Mouse (Mus musculus) macrophage (primary cell): ENCODE data around the gene Lrrk1. TPM values are rescaled to one million over a fixed set of nuclear protein-coding genes. Genes with fewer than 3 reads are reported as not detected.

ENCODE experiments used
- H3K27ac ChIP-seq: fragments of 350-480 bp; formaldehyde crosslinking; 2 replicates; pipeline ENCODE4 v1.9.0; 2021
- H3K36me3 ChIP-seq: fragments of 350-480 bp; formaldehyde crosslinking; 2 replicates; pipeline ENCODE4 v1.9.0; 2021; ENCODE audit errors: inconsistent target
- H3K4me3 ChIP-seq: fragments of 350-480 bp; formaldehyde crosslinking; 2 replicates; pipeline ENCODE4 v1.9.0; 2021; ENCODE audit errors: inconsistent target
- H3K79me2 ChIP-seq: fragments of 350-480 bp; formaldehyde crosslinking; 2 replicates; pipeline ENCODE4 v1.9.0; 2021; ENCODE audit errors: inconsistent target
- WGBS: methylation state at CpG from one replicate; pipeline ENCODE4 v1.1.7; 2026; ENCODE audit warnings: inconsistent platforms; ENCODE audit not compliant: missing documents; 5-methylcytosine and 5-hydroxymethylcytosine counted together
- polyA plus RNA-seq: library from polyadenylated mRNA; stranded (reverse); fragments of 250-400 nt; gene quantifications from 3 replicates; pipeline ENCODE4 v1.2.4, GENCODE M21; 2018; ENCODE audit warnings: inconsistent platforms

Gene Lrrk1
- polyA plus RNA-seq, 1 experiment from 2014 or later: 12.7 TPM

DNA sequence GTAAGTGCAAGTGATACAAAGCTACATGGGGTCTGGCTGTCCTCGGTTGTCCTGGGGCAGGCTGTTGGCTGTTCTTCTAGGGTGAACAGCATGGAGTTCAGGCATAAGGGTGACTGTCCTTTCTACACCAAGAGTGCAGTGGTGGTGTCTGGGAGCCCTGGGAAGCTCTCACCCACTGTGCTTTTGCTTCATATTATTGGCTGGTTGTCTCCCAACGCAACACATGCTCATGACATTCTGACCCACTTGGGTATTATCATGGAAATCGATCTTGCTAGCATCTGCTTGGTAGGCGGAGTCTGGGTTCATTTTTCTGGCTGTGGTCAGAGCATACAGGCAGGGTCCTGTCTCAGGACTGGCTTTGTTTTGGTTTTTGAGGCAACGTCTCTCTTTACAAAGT is 131.7 kb downstream of the Lrrk1 start:
- H3K4me3 ChIP-seq: no peak overlapping the region
- no peaks in the 10 kb centered on the region for H3K79me2 ChIP-seq
- no peak overlapping the region for H3K27ac ChIP-seq
- WGBS: 93% methylated on average over 5 of the region's 5 CpGs
- peaks cover 31% of the 10 kb centered on the region for H3K36me3 ChIP-seq

- peaks cover 19% of the 10 kb centered on the region for H3K36me3 ChIP-seq
- 63% methylated on average over 8 of the region's 8 CpGs for WGBS
- H3K79me2 ChIP-seq: no peaks in the 10 kb centered on the region
- H3K4me3 ChIP-seq: no peak overlapping the region
- no peak overlapping the region for H3K27ac ChIP-seq
Measured at GRCm38 (mm10) chr7:66254993-66255392, 133.2 kb downstream of the Lrrk1 start.

DNA sequence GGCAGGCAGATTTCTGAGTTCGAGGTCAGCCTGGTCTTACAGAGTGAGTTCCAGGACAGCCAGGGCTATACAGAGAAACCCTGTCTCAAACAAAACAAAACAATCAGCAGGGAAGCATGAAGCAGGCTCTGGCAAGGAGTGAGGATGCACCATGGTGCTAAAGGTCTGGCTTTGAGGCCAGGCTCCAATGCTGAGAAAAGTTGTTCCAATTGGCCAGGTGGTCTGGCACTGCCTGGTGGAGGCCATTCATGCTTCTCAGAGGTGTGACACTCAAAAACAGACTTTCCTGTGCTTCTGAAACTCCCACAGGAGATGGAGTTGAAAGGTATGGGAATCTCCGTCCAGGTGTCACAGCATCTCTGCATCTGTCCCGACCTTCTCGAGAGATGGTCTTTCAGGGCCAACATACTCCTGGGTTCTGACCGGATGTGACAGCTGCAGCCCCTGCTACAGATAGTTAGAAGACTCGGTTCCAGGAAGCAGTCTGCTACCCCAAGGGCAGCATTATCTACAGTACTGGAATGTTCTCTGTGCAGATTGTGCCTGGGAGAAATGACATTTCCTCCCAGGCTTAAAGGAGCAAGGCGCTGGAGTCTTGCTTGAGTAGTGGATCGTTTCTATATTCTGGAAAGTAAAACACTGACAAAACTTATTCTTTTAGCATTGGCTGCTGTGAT is 134.0 kb downstream of the Lrrk1 start:
- Histone ChIP-seq H3K79me2 (no peaks in the 10 kb centered on the region), H3K27ac (no peak overlapping the region), H3K4me3 (no peak overlapping the region), H3K36me3 (peaks cover 10% of the 10 kb centered on the region; the same call in 1 of the 2 replicates)
- 91% methylated on average over 8 of the region's 8 CpGs for WGBS

GRCm38 (mm10) chr7:66250030-66250429 is 138.1 kb downstream of the Lrrk1 start:
- no peak overlapping the region for H3K27ac ChIP-seq
- H3K79me2 ChIP-seq: no peaks in the 10 kb centered on the region
- H3K4me3 ChIP-seq: no peak overlapping the region
- no peaks in the 10 kb centered on the region for H3K36me3 ChIP-seq
- WGBS: 7% methylated on average over 6 of the region's 6 CpGs

DNA sequence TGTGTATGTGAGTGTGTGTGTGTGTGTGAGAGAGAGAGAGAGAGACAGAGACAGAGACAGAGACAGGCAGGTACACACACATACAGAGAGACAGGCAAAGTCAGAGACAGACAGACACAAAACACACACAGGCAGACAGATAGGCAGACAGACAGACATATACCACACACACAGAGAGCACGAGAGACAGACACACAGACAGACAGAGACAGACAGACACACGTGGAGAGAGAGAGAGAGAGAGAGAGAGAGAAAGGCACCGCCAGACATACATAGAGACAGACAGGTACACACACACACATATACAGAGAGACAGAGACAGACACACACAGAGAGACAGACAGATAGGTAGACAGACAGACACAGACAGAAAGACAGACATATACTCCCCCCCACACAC is 138.7 kb downstream of the Lrrk1 start:
- WGBS: 90% methylated on average over 2 of the region's 3 CpGs
- H3K4me3 ChIP-seq: no peak overlapping the region
- H3K27ac ChIP-seq: no peak overlapping the region
- no peaks in the 10 kb centered on the region for H3K36me3 ChIP-seq
- no peaks in the 10 kb centered on the region for H3K79me2 ChIP-seq

DNA sequence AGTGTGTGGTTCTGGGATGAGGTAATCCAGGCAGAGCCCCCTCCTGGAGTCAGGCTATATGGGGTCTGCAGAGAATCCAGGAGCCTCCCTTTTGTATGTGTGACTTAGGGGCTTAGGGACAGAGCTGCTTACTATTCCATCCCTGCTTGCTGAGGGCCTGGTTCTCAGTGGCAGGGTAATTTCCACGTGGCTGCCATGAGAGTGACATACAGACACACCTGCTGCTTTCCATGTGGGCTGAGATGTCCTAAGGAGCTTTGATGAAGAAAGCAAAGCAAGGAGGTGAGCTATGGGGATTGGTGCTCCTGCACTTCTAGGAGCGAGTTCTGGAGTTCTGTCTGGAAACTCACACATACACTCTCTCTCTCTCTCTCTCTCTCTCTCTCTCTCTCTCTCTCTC is 139.1 kb downstream of the Lrrk1 start:
- H3K36me3 ChIP-seq: no peaks in the 10 kb centered on the region
- no peaks in the 10 kb centered on the region for H3K79me2 ChIP-seq
- no peak overlapping the region for H3K27ac ChIP-seq
- H3K4me3 ChIP-seq: no peak overlapping the region
- 60% methylated on average over 1 of the region's 2 CpGs for WGBS

DNA sequence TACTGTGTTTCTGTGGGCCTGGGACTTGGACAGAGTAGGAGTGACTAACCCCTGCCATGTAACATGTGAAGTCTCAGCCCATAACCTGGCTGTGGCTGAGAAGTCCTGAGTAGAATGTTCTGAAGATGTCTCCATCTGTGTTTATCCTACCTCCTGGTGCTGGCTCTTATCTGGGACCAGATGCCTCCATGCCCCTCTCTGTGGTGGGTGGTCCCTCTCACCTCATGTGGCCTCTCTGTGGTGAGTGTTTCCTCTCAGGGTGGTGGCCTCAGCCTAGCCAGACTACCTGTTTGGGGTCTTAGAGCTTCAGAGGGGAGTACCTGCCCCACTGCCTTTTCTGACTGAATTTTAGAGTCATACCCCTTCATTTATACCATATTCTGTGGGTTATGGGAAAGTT is 139.9 kb downstream of the Lrrk1 start:
- Histone ChIP-seq H3K4me3 (no peak overlapping the region), H3K36me3 (no peaks in the 10 kb centered on the region), H3K27ac (no peak overlapping the region), H3K79me2 (no peaks in the 10 kb centered on the region)

- WGBS: 85% methylated on average over 12 of the region's 12 CpGs
- Histone ChIP-seq H3K27ac (no peak overlapping the region), H3K36me3 (no peaks in the 10 kb centered on the region), H3K4me3 (no peak overlapping the region), H3K79me2 (no peaks in the 10 kb centered on the region)
Measured at GRCm38 (mm10) chr7:66247274-66248021, 140.7 kb downstream of the Lrrk1 start.

- H3K79me2 ChIP-seq: no peaks in the 10 kb centered on the region
- no peak overlapping the region for H3K27ac ChIP-seq
- WGBS: 88% methylated on average over 10 of the region's 11 CpGs
- no peaks in the 10 kb centered on the region for H3K36me3 ChIP-seq
- no peak overlapping the region for H3K4me3 ChIP-seq
Measured at GRCm38 (mm10) chr7:66246716-66247235, 141.4 kb downstream of the Lrrk1 start.

DNA sequence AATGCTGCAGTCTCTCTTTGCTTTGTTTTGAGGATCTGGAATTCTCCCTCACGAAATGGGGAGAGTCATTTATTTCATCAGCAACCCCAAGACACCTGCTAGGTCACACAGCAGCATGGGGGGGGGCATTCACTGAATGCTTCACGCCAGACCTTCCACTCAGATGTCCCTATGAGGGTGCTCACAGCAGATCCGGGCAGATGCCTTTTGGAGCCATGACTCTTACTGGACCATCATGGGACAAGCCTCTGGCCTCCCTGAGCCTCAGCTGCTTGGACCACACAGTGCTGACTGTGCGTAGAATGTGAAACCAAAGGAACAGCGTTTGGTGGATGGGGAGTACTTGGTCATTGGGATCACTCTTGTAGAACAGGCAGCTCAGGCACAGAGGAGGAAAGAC is 142.5 kb downstream of the Lrrk1 start:
- WGBS: 89% methylated on average over 5 of the region's 5 CpGs
- no peak overlapping the region for H3K27ac ChIP-seq
- H3K79me2 ChIP-seq: no peaks in the 10 kb centered on the region
- no peak overlapping the region for H3K4me3 ChIP-seq
- no peaks in the 10 kb centered on the region for H3K36me3 ChIP-seq

- Histone ChIP-seq H3K4me3 (no peak overlapping the region), H3K79me2 (no peaks in the 10 kb centered on the region), H3K36me3 (no peaks in the 10 kb centered on the region), H3K27ac (no peak overlapping the region)
- WGBS: 76% methylated on average over 7 of the region's 7 CpGs
Measured at GRCm38 (mm10) chr7:66243766-66244325, 144.3 kb downstream of the Lrrk1 start.

DNA sequence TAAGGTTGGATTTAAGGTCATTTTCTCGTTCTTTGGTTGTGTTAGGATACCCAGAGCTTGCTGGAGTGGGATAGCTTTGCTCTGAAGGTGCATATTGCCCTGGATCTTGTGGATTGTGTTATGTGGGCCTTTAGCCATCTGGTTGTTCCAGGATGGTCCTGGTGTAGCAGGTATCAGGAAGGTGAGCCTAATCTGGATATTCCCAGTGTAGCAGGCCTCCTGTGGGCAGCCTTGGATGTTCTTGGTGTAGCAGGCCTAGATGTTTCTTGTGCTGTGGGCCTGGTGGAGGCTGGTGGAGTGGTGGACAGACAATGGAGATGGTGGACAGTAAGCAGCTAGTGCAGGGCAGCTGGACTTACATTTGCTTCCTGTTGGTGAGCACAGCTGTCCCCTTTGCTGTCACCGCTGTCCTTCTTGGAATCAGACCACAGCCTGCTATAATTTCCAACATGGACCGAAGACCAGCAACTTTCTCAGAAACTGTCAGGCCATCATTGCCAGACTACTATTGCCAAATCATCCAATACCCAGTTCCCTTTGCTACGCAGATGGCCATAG is 146.2 kb downstream of the Lrrk1 start:
- Histone ChIP-seq H3K36me3 (no peaks in the 10 kb centered on the region), H3K4me3 (no peak overlapping the region), H3K27ac (no peak overlapping the region), H3K79me2 (no peaks in the 10 kb centered on the region)
- 74% methylated on average over 4 of the region's 4 CpGs for WGBS

DNA sequence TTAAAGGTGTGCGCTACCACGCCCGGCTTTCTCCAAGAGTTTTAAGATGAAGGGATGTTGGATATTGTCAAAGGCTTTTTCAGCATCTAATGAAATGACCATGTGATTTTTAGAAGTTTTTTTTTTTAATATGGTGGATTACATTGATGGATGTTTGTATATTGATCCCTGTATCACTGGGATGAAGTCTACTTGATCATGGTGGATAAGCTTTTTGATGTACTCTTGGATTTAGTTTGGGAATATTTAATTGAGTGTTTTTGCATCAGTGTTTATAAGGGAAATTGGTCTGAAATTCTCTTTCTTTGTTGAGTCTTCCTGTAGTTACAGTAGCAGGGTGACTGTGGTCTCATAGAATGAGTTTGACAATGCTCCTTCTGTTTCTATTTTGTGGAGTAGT is 150.0 kb downstream of the Lrrk1 start:
- WGBS: 96% methylated on average over 3 of the region's 3 CpGs
- no peaks in the 10 kb centered on the region for H3K79me2 ChIP-seq
- no peak overlapping the region for H3K4me3 ChIP-seq
- no peak overlapping the region for H3K27ac ChIP-seq
- H3K36me3 ChIP-seq: no peaks in the 10 kb centered on the region

- no peak overlapping the region for H3K4me3 ChIP-seq
- no peaks in the 10 kb centered on the region for H3K79me2 ChIP-seq
- no peak overlapping the region for H3K27ac ChIP-seq
- 91% methylated on average over 6 of the region's 6 CpGs for WGBS
- H3K36me3 ChIP-seq: no peaks in the 10 kb centered on the region
Measured at GRCm38 (mm10) chr7:66233947-66234516, 154.1 kb downstream of the Lrrk1 start.
